Mouse (Mus musculus): ENCODE results near the gene Adgrf5.

The Adgrf5 gene

DNA sequence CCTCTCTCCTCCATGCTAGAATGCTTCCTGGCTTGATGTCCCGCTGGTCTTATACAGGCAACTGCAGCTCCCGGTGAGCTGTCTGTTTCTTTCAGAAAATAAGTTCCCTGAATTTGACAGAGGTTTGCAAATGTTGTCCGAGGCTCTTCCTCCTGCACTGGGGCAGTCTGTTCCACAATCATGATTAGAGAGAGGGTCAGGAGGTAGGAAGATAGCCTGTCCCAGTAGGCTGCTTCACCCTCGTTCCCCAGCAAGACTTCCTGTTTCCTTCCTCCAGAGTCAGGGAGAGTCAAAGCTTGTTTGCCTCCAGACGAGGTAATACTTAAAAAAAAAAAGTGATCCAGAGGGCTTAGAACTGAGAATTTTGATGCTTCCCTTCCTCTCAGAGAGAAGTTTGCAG, 16.3 kb downstream of the Adgrf5 start:
- DNase-seq (ENCODE audit: low spot score in 2 of 2) = peak in 1 of 2 experiments; percentile 69

DNA sequence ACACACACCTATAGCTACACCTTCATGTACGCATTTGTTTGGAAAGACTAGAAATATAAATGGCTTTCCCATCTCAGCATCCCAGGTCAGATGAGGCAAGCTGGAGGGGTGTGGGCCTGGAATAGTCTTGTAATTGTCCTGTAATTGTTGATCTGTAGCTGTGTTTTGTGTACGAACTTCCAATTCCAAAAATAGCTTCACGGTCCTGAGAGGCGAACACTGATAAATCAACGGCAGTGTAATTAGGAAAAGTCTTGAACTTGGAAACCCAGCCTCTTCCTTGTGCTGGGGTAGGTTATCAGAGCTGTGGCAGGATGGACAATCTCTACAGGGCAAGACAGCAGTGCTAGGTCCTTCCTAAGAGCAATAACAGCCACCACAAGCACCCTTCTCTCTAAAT, 18.5 kb downstream of the Adgrf5 start:
- peak; percentile 46 to 73 for DNase-seq (ENCODE audit: low spot score in 2 of 2)

DNA sequence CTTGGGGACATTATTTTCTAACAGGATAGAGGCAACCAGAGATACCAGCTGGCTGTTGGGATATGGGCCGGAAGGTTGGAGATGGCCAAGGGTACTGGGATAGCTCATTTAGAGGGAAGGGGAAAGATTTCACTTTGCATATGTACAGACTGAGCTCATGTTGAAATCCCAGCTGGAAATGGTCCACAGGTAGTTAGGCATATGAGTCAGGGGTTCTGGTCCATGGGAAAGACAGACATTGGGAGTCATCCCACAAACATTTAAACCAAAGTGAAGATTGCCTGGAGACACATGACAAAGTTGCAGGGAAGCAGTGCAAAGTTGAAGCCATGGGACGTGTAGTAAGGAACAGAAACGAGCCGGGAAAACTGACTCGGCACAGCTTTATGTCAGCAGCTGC, 26.1 kb downstream of the Adgrf5 start:
- no peak for DNase-seq (ENCODE audit: low spot score in 2 of 2)

DNA sequence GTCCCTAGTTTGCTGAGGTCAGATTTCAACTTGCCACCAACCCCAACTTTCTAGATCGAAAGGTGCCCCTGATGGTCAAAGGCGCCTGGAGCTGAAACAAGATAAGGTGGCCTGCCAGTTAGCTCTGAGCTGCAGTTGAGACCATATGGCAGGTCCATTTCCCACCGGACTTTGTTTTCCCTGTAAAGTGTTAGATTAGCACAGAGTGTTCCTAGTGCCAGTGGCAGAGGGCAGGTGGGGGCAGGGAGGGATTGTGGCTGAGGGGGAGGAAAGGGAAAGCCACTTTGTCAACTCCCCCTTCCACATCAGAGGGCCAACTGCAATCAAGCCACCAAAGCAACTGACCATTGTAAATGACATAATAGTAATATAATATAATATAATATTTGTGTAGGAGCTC, 26.9 kb downstream of the Adgrf5 start:
- peak; percentile 35 to 56 for DNase-seq (ENCODE audit: low spot score in 2 of 2)

DNA sequence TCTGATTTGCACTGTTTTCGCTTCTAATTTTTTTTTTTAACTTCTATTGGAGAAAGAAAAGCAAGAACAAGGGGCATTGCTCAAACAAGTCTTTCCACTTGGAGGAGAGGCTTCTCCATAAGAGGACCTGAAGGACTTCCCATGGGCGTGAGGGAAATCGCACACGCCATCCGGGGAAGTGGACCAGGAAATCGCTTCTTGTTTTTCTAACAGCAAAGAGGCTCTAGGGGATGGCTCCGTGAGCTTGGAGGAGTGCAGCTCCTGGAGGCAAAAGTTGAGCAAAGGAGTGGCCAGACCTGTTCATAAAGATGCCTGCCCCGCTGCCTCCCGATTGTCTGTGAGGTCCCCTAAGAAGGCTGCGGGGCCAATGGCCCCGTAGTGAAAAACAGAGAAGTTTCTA, 29.0 kb downstream of the Adgrf5 start:
- peak; percentile 49 to 67 for DNase-seq (ENCODE audit: low spot score in 2 of 2)

DNA sequence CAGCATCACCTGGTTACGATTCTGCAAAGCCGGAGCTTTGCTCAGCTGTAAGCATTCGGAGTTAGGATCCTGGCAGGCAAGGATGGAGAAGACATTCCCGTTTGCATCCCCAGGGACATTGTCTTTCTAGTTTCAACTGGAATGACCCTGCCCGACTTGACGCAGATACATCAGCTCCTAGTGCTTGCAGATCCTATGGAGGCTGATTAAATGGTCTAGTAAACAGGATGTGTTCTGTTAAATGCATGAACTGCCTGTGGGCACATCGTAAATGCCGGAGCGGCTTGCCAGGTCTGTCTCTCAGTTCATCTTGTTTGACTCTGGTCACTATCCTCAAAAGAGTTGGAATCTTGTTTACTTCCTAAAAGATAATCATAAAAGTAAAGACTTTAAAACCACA, 31.9 kb downstream of the Adgrf5 start:
- DNase-seq (ENCODE audit: low spot score in 2 of 2) = no peak

DNA sequence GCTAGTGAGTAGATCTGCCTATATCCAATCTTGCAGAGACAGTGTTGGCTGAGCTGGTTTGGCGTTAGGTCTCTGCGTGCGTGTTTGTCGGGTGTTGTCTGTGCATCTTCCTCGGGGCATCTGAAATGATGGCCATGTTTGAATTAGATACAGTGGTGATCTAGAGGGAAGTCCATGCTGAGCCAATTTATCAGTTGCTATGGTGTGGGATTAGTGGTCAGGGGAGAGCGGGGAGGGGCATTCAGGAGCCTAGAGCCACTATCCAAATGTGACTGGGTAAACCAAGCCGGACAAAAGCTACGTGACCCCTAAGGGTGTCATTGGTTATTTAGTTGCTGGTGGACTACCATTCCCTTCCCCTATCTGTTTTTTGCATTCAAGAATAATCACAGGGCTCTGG, 33.4 kb downstream of the Adgrf5 start:
- DNase-seq (ENCODE audit: low spot score in 2 of 2) = no peak

DNA sequence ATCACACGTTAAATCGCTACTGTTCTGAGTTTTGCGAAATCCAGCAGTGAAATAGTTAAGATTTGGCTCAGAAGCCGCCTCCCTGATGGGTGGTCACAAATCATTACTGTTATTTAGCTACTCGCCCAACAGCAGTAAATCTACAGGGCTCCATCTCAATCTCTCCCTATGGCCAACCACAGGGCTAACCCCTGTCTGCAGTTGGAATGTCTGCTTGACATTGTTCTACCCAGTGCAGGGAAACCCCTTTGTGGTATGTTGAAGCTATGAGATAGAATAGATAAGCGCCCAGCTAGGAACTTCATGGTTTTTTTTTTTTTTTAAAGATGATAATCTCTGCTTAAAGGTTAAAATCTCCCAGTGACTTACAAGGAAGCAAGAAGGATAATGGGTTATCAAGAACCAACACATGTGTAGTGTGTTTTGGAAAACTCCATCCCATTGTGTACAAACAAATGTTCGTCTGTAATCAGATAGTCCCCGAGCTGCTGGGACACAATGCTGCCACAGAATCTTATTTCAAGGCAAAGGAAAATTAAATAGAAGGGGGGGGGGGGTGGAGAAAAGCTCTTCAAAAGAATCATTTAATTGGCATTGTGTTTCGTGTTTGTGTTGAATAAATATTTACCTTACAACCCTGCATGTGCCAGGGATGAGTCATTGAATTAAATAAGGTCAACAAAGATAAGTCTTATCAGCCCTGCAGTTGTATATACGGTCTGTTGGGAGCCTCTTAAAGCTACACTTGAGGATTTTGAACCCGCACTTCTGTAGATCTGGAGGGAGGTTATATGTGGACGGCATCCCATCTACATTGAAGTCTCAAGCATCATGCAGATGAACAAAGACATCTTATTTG, 35.4 kb downstream of the Adgrf5 start:
- DNase-seq (ENCODE audit: low spot score in 2 of 2) = peak in 1 of 2 experiments; percentile 29

DNA sequence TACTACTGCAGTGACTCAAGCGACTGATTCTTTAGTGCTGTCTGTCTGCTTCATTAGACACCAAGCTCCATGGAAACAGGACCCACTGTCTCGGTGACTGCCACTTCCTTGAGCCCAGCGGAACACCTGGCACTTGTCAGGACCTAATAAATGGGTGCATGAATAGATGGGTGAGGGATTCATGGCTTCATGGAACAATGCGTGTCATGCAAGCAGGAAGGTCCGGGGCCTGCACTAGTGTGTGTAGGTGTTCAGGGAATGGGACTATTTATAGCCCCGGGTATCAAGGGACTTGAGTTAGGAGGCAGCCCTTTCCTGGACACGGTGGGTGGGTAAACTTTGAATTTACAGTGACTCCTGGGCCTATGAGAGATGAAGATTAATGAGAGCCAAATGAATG, 38.4 kb downstream of the Adgrf5 start:
- DNase-seq (ENCODE audit: low spot score in 2 of 2) = no peak

DNA sequence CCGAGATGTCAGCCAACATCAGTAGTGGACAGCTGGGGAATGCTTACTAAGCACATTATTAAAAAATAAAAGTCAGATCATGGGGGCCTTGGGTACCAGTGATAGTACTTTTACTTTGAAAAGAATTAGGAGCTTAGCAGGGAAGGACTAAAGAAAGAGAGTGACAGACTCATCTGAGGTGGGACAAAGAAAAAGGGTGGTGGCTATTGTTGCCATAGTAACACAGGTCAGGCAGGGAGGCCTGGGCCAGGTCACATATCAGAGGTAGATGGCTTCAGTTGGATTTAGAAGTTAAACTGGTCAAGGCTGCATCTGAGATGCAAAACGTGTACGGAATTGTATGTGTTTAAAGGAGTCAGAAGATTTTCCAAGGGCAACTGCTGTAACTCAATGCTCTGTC, 38.9 kb downstream of the Adgrf5 start:
- DNase-seq (ENCODE audit: low spot score in 2 of 2) = no peak

DNA sequence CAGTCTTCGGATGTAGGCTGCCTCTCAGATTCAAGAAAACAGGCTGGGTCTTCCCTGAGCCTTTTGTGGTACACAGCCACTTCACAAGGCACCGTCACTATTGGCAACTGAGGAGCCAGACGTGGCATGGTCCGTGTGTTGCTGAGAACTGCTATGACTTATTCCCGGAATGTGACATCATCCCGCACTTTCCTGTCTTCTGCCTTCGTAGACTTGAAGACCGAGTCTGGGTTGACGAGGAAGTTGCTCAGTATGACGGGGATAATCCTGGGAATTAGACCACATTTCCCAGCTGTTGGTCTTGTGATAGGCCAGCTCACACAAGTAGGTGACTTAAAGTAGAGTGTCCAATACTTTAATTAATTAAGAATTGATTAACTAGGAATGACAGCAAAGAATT, 40.2 kb downstream of the Adgrf5 start:
- no peak for DNase-seq (ENCODE audit: low spot score in 2 of 2)

DNA sequence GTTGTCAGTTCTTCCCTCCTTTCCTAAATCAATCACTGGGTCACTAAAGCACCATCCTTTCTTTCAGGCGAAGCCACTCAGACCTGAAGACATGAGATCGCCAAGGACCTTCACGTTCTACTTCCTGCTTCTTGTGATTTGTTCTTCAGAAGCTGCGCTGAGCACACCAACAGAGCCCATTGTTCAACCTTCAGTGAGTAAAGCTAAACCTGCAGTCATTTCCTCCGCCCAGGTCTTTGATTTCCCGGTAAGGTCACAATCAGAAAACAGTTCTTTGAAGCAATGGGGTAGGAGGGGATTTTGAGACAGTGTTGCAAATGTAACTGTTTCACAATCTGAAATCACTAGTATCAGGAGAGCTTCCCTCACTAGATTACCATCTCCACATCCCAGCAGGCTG, 43.6 kb downstream of the Adgrf5 start:
- DNase-seq (ENCODE audit: low spot score in 2 of 2) = no peak

DNA sequence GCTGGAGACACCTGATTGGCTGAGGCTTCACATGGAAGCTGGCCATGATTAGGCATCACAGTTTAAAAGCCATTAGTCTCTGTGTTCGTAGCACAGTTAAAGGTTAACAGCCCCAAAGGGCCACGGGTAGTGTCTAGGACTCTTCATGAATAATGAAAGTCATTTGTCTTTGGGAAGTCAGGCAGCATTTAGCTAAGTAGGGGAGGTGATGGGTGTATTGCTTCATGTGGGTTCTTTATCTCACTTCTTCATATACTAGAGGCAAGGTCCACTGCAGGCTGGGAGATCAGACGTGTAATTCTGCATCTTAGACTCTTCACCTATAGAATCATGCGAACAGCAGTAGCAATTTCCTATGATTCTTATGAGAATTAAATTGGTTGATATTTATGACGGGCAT, 44.2 kb downstream of the Adgrf5 start:
- no peak for DNase-seq (ENCODE audit: low spot score in 2 of 2)

DNA sequence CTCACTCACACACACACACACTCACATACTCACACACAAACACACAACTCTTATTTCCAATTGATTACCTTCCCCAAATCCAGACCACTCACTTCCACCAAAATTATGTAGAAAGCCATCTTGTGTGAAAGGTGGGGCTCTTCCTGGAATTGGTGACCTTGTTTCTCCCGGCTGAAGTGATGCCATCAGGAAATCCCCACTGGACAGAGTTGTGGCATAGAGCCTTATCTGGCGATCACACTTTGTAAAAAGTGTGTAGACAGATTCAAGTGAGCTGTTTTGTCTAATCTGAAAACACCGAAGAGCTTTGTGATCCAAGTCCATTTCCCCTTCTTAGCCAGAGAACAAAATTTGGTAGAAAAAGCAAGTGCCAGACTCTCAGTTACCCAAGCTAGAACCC, 46.1 kb downstream of the Adgrf5 start:
- no peak for DNase-seq (ENCODE audit: low spot score in 2 of 2)

DNA sequence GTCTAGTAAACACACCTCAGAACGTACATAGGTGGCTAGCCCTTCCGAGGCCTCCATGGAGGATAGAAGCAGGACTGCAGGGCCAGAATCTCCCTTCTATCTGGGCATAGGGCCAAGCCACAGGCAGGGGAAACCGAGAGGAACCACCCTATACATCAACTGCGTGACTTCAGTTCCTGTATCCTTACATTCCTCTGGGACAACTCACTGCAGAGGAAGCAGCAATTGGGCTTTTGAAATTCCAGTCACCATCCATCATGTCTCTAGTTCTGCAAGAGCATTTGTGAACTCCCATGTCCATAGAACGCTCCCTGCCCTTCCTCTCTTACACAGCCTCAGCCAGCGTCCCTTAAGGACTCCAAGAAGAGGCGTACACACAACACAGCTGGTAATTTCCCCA, 47.3 kb downstream of the Adgrf5 start:
- no peak for DNase-seq (ENCODE audit: low spot score in 2 of 2)

DNA sequence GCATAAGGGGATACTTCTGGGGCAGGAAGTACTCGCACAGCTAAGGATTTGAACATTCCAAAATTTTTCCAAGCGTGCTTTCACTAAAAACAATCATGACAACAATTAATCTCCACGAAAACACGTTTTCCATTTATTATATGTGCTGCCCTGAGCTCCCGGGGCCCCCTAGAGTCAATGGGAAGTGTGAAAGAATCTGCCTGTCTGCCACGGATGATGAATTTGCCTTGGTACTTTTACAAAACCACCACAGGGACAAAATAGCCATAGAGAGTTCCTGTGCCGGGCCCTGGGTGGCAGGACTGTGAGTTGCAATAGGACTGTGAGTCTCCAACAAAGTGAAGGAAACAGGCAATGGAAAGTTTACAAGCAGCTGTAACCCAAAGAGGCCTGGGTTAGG, 52.9 kb downstream of the Adgrf5 start:
- DNase-seq (ENCODE audit: low spot score in 2 of 2) = no peak

DNA sequence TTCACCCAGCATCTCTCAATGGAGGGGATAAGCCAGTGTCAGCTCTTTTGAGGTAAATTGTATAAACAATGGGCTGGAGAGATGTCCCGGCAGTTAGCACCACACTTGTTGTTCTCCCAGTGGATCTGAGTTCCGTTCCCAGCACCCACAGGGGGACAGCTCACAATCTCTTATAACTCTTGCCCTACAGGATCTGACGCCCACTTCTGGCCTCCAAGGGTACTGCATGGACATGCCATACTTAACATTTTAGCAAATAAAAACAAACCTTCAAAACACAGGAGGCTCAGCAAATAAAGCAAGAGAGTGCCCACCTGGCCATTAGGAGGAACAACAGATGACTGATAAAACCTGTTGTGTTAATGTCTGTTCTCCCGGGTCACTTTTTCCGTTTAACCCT, 59.0 kb downstream of the Adgrf5 start:
- no peak for DNase-seq (ENCODE audit: low spot score in 2 of 2)

DNA sequence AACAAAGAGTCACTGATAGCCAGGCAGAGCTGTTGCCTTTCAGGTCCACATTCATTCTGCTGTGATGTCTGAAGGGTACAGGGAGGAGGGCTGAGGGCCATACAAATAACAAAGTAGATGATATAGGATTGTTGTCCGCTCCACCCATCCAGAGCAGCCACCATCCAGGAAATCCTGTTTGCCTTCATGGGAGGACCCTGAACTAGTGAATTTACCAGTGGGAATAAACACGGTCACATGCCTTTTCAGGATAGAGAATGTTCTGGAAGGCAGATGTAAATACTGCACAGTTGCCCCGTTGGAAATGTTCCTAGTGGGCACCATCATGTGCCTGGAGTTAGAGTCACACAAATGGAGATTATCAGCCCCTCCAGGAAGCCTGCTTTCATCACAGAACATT, 60.1 kb downstream of the Adgrf5 start:
- no peak for DNase-seq (ENCODE audit: low spot score in 2 of 2)

DNA sequence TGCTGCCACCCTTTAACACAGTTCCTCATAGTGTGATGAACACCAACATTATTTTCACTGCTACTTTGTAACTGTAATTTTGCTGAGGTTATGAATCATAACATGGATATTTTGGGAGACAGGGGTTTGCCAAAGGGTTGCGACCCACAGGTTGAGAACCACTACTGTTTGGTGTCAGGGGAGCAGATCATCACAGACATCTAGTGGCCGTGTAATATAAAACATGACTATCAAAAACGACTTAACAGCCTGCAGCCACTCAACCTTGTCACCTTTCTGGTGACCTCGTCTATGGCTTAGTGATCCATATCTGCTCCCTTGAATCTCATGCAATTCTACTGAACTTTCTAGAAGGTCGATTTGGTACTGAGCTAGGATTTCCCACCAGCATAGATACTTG, 63.7 kb downstream of the Adgrf5 start:
- DNase-seq (ENCODE audit: low spot score in 2 of 2) = no peak

DNA sequence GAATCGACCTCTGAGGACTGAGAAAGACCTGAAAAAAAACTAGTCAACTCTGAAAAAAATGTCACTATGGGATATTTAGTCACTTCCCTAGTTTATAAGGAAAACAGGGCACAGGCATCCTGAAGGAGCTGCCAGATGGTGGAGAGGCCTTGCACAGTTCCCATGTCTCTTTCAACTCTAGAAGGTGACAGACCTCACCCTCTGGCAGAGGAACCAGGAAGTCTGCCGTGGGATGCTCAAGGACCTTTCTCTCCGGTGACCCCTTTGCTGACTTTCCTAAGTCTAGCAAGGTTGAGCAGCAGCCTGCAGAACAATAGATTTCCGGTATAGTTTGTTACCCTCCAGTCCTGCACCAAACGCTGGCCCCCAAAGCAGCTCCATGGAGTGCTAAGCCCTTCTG, 71.4 kb downstream of the Adgrf5 start:
- peak in 1 of 2 experiments; percentile 22 for DNase-seq (ENCODE audit: low spot score in 2 of 2)

DNA sequence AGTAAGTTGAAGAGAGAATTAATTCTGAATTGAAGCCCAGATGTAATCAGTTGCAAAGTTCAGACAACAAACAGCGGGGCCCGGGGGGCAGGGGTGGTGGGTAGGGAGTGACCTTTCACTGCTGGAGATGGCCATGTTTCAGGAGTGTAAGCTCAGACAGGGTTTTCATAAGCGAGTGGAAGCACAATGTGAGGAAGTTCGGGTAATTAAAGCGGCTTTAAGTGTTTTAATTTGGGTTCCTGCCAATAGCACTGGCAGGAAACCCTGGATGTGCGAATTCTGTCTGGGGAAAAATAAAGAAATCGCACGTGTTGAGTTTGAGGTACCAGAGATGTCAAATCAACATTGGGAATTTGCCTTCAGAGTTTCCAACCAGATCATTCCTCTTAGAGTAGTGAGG, 74.2 kb downstream of the Adgrf5 start:
- peak; percentile 40 to 65 for DNase-seq (ENCODE audit: low spot score in 2 of 2)

DNA sequence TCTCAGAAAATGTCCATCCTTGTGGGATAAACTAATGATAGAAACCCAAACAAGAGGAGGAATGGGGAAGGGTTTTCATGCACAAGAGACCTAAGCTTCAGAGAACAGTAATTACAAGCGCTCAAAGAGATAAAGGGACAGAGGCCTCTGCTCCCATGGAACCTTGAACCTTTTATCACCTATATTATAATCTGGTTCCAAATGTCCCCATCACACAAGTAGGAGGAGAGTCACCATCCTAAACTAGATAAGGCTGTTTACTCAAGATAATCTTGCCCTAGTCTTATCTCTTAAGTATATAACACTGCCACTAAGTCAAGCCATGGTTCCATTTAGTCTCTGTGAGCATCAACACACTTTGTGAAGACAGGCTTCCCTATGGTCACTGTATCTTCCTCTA, 91.0 kb downstream of the Adgrf5 start:
- no peak for DNase-seq (ENCODE audit: low spot score in 2 of 2)

DNA sequence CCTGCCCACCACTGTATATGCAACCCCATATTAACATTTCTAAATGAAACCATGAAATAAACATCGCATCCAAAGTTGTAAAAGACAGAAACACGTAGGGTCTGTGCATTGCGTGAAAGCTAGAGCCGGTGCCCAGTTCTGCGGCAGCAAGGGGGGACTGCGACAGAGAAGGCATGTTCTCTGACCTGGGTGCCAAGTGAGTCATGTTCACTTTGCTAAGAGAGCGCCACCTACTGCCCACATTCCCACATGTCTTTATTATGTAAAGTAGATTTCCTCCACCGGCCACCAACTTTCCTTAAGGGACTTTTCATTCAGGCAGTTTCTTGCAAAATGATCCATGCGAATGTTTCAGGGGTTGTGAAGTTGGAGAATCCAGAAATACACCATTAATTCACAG, 98.3 kb downstream of the Adgrf5 start:
- peak; percentile 58 to 80 for DNase-seq (ENCODE audit: low spot score in 2 of 2)

DNA sequence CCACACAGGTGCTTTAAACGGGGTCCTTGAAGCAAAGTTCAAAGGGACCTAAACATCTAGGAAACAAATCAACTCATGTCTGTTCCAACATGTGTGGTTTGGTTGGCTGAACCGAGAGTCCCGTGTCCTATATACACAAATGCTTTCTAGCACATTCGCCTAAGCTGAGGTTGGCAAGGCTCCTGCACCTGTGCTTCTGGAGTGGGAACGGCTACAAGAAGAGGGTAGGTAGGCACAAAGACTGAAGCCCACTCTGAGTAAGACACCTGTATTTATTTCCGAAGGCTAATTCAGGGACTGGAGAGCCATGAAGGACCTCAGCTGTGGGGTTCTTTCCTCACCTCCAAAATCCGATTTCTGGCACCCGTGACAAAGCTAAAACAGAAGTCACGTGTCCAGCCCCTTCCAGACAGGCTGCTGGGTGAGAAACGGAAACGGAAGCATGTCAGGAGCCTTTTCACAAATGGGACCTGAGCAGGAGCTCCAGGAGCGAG, 99.5 kb downstream of the Adgrf5 start:
- DNase-seq (ENCODE audit: low spot score in 2 of 2) = peak; percentile 10 to 34
